ENCODE assay signal across 7 mouse cellular contexts in genomic region chr5:130938274-130938741, GRCm38 (mm10).
DNase-seq lines count a peak whose midpoint lies in the region; ATAC-seq and TF ChIP-seq lines count a peak whose summit lies in the region.

No protein-coding gene starts in this region.

- H3K27ac ChIP-seq in embryonic facial prominence, embryonic 10.5 days (replicated peaks), result peak overlapping the region; percentile 82
- H3K27ac ChIP-seq in lung, postnatal 0 days (ENCODE audit: low read length), result no peak overlapping the region
- no peak overlapping the region for H3K27ac ChIP-seq in stomach, embryonic 15.5 days

- TF ChIP-seq EP300 in lung, postnatal 0 days (IDR thresholded peaks at IDR 0.05), result no peak

- no peak overlapping the region for H3K9ac ChIP-seq in lung, postnatal 0 days (replicated peaks; ENCODE audit: low read depth)
- H3K9ac ChIP-seq in stomach, embryonic 15.5 days, result no peak overlapping the region

- H3K4me2 ChIP-seq in lung, postnatal 0 days (replicated peaks; ENCODE audit: low read depth, low read length), result no peak overlapping the region
- 0 out of 2 replicates have a peak overlapping the region, but pooled peaks have one; percentile 13 for H3K4me2 ChIP-seq in stomach, embryonic 15.5 days

- no peaks in the 10 kb centered on the region for H3K27me3 ChIP-seq in embryonic facial prominence, embryonic 10.5 days (replicated peaks; ENCODE audit: low read depth, poor library complexity, severe bottlenecking)
- no peaks in the 10 kb centered on the region for H3K27me3 ChIP-seq in lung, postnatal 0 days (replicated peaks; ENCODE audit: insufficient read depth, low read length)
- H3K27me3 ChIP-seq in stomach, embryonic 15.5 days (replicated peaks), result no peaks in the 10 kb centered on the region

- H3K36me3 ChIP-seq in embryonic facial prominence, embryonic 10.5 days (replicated peaks), result no peaks in the 10 kb centered on the region
- no peaks in the 10 kb centered on the region for H3K36me3 ChIP-seq in lung, postnatal 0 days (ENCODE audit: insufficient read depth, low read length)
- no peaks in the 10 kb centered on the region for H3K36me3 ChIP-seq in stomach, embryonic 15.5 days

- peak; percentile 40 to 43 for DNase-seq in right cerebral cortex, adult 2 months (ENCODE audit: low spot score in 2 of 2)
- DNase-seq in right cerebral cortex, postnatal 4 days, result no peak
- DNase-seq in embryonic facial prominence, embryonic 10.5 days (ENCODE audit: low spot score), result peak; percentile 85
- peak; percentile 87 for DNase-seq in hindlimb bud, embryonic 11.5 days (ENCODE audit: extremely low spot score, low read depth, low spot score)
- DNase-seq in lung, postnatal 0 days (ENCODE audit: low spot score), result peak; percentile 36

- TF ChIP-seq CTCF in lung, postnatal 0 days (IDR thresholded peaks at IDR 0.05), result no peak

- peak; percentile 70 for ATAC-seq in lung, postnatal 0 days
- peak; percentile 60; the same call in 1 of the 2 replicates for ATAC-seq in stomach, embryonic 15.5 days (ENCODE audit: insufficient read depth, low FRiP score, low read depth)
- ATAC-seq in erythroblast, adult 5-6 weeks (replicated peaks; ENCODE audit: low FRiP score, poor library complexity, severe bottlenecking), result no peak

- 2% methylated on average over 7 of the region's 7 CpGs for WGBS in embryonic facial prominence, embryonic 10.5 days
- WGBS in lung, postnatal 0 days, result 5% methylated on average over 7 of the region's 7 CpGs
- 8% methylated on average over 7 of the region's 7 CpGs for WGBS in stomach, embryonic 15.5 days

- H3K4me3 ChIP-seq in embryonic facial prominence, embryonic 10.5 days, result no peak overlapping the region; the same call in 1 of the 2 replicates
- H3K4me3 ChIP-seq in lung, postnatal 0 days (ENCODE audit: low read depth, low read length), result no peak overlapping the region
- H3K4me3 ChIP-seq in stomach, embryonic 15.5 days (replicated peaks), result no peak overlapping the region

- H3K4me1 ChIP-seq in embryonic facial prominence, embryonic 10.5 days, result peaks cover 25% of the 10 kb centered on the region
- H3K4me1 ChIP-seq in lung, postnatal 0 days (ENCODE audit: insufficient read depth, low read depth, low read length), result no peaks in the 10 kb centered on the region
- no peaks in the 10 kb centered on the region for H3K4me1 ChIP-seq in stomach, embryonic 15.5 days

- no peaks in the 10 kb centered on the region for H3K9me3 ChIP-seq in embryonic facial prominence, embryonic 10.5 days
- H3K9me3 ChIP-seq in lung, postnatal 0 days (ENCODE audit: low read length), result no peaks in the 10 kb centered on the region
- no peaks in the 10 kb centered on the region for H3K9me3 ChIP-seq in stomach, embryonic 15.5 days
